Mouse (Mus musculus) MN1 (cell line): ENCODE measurements around the gene Grid2ip.

ENCODE experiments used
- DNase-seq: peaks from one replicate; pipeline ENCODE4 v3.0.0-alpha.2; 2016; ENCODE audit warnings: low spot score

Grid2ip gene

DNA sequence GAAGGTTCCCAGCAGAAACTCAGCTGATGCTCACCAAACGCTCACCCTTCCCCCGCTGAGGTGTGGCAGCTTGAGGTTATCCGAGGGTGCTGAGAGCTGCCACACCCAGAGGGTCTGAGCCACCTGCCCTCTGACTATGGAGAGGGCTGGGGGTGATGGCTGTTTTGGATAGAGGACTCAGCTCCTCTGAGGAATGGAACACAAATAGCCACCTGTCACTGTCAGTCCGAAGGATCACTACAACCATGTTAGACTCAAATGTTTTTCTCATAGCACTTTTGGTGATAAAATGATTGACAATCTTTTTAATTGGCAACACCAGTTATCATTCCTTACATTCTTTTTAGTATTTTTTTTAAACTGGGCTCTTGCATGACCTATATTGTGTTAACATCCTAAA is 64.3 kb downstream of the Grid2ip start:
- DNase-seq, result no peak

DNA sequence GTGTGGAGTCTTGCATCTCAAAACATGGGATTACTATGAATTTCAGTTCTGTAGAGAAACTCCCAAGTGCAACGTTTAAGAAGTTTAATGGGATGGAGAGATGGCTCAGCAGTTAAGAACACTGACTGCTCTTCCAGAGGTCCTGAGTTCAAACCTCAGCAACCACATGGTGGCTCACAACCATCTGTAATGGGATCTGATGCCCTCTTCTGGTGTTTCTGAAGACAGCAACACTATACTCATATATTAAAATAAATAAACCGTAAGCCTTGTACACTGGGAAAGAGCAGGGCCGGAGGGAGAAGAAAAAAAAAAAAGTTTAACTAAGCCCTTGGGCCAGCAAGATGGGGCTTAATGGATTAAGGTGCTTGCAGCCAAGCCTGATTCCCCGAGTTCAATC is 65.9 kb downstream of the Grid2ip start:
- no peak for DNase-seq

DNA sequence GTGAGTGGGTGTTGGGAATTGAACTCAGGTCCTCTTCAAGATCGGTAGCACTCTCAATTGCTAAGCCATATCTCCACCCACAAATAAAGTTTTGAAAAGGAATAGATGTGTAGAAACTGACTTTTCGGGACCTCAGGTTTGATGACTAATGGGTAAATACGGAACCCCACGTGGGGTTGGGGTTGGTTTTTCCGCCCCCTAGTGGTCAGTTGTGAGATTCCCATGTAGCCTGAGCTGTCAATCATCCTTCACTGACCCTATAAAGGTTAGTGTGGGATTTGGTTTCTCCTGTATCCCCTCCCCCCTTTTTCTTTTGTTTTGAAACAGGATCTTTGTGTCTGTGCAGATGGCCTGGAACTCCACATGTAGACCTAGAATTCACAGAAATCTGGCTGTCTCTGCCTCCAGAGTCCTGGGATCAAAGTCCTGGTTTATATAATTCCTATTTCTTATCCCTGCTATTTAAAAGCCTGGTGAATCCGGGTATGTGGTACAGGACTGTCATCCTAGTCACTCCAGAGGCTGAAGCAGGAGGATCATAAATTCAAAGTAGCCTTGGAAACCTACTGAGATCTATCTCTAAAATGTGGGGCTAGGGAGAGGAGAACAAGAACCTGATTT is 66.9 kb downstream of the Grid2ip start:
- DNase-seq, result peak; percentile 71

DNA sequence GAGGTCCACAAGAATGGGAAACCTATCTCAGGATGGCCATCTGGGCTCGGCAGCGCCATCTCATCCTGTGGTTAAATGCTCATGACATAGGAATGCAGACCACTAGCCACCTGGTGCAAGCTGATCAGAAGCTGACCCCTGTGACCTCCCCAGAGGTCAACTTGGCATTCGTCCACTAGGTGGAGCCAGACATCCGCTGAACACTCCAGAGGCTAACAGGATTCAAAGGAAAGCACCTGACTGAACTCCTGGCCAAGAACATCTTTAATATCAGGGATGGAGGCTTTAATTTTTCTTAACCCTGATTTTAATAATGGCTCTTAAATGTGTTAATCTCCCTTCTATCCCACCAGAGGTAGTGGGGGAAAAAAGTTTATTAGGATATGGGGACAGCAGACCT is 77.3 kb downstream of the Grid2ip start:
- peak; percentile 87 for DNase-seq

DNA sequence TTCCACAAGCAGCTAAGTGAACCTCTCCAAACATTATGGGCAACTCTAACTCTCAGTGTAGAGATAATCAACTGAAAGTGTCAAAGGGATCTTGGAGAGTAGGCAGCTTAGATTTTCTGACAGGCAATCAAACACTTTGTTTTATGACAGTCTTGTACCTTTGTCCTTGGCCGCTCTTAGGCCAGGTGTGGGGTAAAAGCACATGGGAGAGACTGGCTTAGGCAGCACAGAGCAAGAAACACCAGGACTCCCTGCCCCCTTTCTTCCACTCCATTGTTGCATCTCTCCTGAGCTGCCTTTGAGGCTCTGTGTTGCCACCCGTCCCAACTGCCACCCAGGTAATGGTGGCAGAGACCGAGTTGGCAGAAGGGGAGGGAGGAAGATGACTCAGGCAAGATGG is 84.2 kb downstream of the Grid2ip start:
- DNase-seq, result no peak

DNA sequence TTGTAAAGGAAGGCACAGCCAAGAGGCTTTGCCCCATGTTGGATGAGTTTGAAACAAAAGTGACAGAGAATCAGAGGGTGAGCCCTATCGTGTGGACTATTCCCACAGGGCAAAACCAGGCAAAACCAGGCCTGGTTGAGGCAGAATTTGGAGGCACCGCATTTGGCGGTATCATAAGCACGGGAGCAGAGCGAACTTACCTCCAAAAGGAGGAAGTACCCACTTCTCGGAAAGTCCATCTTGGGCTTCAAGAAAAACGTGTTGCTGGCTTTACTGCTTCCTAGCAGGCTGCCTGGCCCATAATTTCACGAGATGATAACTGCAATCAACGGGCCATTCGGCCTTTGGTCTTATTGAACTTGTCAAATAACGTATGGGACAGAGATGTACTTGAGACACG is 84.6 kb downstream of the Grid2ip start:
- no peak for DNase-seq
